Mouse (Mus musculus) cortical plate, adult 2 months (tissue): ENCODE data around the gene Sema6d. TPM values are rescaled to one million over a fixed set of nuclear protein-coding genes. Genes with fewer than 3 reads are reported as not detected.
A peak's percentile ranks its signal among the peaks of the same experiment; 100 is the strongest.

ENCODE experiments used
- H3K27ac ChIP-seq: fragments of 200-500 bp; 2 replicates; pipeline ENCODE4 v1.5.1; 2012; ENCODE audit warnings: low read length, control low read depth, inconsistent platforms; ENCODE audit not compliant: insufficient read depth
- H3K4me1 ChIP-seq: fragments of 200-500 bp; 2 replicates; pipeline ENCODE4 v1.6.1; 2011; ENCODE audit warnings: low read length; ENCODE audit not compliant: control insufficient read depth, insufficient read depth
- H3K4me3 ChIP-seq: fragments of 200-500 bp; 2 replicates; pipeline ENCODE4 v1.5.1; 2011; ENCODE audit warnings: mild to moderate bottlenecking, low read length, control low read depth; ENCODE audit not compliant: insufficient read depth
- CTCF ChIP-seq: fragments of 200-500 bp; IDR thresholded peaks from 2 replicates; pipeline ENCODE4 v1.5.1; 2011; ENCODE audit warnings: mild to moderate bottlenecking, control low read depth, low read length; ENCODE audit not compliant: insufficient read depth; ENCODE audit errors: extremely low read depth
- POLR2A ChIP-seq: fragments of 200-500 bp; IDR thresholded peaks from 2 replicates; pipeline ENCODE4 v1.6.1; 2011; ENCODE audit warnings: mild to moderate bottlenecking, low read length, control low read depth; ENCODE audit not compliant: insufficient read depth; ENCODE audit errors: extremely low read depth
- polyA plus RNA-seq: library from polyadenylated mRNA; depleted of rRNA; stranded (reverse); fragments of >200 nt; gene quantifications from 2 replicates; pipeline ENCODE4 v1.2.3, GENCODE M21; 2012; rRNA removed

Sema6d gene
- polyA plus RNA-seq: 26.2 and 26.9 TPM in 2 replicates

GRCm38 (mm10) chr2:124089813-124090230 is at the start of gene Sema6d:
Gene Sema6d (plus strand): TSS chr2:124089969.
- TF ChIP-seq CTCF: no peak
- TF ChIP-seq POLR2A: no peak
- H3K4me3 ChIP-seq: peak within 1 kb of the TSS; percentile 83
- H3K27ac ChIP-seq: peak within 1 kb of the TSS; percentile 78
- no peaks in the 10 kb centered on the region for H3K4me1 ChIP-seq

DNA sequence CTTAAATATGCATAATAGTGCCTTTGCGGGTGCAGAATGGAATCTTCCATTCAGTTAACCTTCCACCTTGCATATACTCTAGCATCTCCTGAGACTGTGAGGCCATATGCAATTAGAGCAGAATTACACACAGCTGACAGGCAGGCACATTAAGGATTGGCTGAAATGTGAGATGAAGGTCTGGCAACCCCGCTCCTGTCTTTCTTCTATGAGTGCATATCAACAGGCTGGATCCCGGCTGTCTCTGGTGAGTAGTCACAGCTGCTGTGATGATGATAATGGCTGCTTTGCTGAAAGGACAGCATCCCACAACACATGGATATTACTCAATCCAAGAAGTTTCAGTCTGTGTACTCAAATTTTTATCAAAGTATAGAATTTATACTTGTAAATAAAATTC is 29.9 kb upstream of the Sema6d start:
- H3K4me3 ChIP-seq: no peak overlapping the region
- H3K27ac ChIP-seq: no peak overlapping the region
- TF ChIP-seq CTCF (no peak), POLR2A (no peak)
- H3K4me1 ChIP-seq: no peaks in the 10 kb centered on the region

- Histone ChIP-seq H3K27ac (no peak overlapping the region), H3K4me1 (no peaks in the 10 kb centered on the region), H3K4me3 (no peak overlapping the region)
- TF ChIP-seq CTCF (no peak), POLR2A (no peak)
These were observed 21.4 kb upstream of the Sema6d start for GRCm38 (mm10) chr2:124068380-124068779.

DNA sequence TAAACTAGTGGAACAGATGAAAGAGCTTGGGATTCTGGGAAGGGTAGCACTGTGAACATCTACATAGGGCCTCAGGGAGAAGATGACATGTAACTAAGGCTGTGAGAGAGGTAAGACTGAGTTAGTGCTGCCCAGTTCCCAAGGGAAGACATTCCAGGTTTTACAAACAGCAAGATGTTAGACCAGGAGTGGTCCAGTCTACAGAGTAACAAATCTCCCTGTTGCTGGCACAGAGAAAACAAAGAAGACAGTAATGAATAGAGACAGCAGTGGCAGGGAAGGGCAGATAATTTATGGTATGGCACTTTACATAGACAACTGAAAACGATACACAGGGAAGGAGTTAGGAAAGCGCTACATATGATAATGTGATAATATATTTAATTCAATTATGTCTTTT is 19.1 kb upstream of the Sema6d start:
- H3K27ac ChIP-seq: no peak overlapping the region
- TF ChIP-seq POLR2A: no peak
- no peak for TF ChIP-seq CTCF
- no peak overlapping the region for H3K4me3 ChIP-seq
- no peaks in the 10 kb centered on the region for H3K4me1 ChIP-seq

DNA sequence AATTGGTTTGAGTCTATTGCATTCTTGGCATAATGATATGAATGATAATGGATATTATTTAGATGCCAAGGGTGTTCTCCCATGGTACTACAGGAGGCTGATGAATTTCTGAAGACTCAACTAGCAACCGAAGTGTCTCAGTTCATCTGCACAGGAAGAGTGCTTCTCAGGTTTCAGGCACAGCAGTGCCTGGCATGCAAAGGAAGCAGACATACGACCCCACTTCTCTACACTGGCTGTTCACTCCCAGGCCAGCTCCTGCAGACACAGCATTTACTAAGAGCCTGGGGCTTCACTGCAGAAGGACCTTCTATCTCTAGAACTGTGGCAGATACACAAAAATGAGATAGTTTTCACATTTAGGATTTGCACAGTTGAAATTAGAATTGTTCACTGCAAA is 18.4 kb upstream of the Sema6d start:
- H3K27ac ChIP-seq: no peak overlapping the region
- no peak overlapping the region for H3K4me3 ChIP-seq
- no peaks in the 10 kb centered on the region for H3K4me1 ChIP-seq
- TF ChIP-seq POLR2A (no peak), CTCF (no peak)

DNA sequence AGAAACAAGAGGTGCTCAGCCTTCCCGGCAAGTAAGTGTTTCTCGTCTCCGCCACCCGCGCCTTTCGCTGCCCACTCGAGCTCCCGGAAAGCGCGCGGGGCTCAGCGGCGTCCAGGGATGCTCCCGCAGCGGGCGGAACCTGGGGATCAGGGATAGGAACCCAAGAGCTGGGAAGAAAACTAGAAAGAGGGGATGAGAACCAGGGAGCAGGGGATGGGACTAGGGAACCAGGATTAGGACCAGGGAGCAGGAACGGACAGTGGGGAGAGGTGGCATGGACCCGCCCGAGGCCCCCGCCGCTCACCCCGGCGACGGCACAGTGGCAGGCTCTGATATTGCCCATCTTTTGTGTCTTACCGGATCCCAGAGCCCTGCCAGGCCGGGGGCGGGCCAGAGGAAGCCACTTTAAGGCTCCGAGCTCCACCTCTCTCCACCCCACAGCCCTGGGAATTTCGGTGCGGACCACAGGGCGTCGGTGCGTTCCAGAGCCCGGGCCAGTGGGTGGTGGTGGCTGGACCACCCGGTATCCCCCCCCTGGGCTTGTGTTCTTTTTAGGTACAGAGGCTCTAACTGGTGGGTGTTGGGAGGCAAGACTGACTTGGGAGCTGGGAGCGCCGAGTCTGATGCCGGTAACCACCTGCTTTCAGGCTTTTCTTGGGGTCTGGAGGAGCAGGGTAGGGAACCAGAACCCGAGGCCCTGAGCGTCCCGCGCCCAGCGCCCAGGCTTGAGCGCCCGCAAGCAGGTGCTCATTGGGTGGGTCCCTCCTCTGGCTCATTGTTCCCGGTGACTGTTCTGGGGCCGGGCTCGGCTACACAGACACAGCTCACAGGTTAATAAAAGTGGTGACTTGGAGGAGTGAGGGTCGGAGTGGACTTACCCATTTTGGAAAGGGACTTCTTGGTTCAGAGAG is 717 bp downstream of the Sema6d start:
- TF ChIP-seq POLR2A: no peak
- TF ChIP-seq CTCF: no peak
- Histone ChIP-seq H3K27ac (peak overlapping the region; percentile 78), H3K4me1 (no peaks in the 10 kb centered on the region), H3K4me3 (peak overlapping the region; percentile 83)

GRCm38 (mm10) chr2:124099697-124100096 is 9.9 kb downstream of the Sema6d start:
- no peaks in the 10 kb centered on the region; the same call in 1 of the 2 replicates for H3K4me1 ChIP-seq
- TF ChIP-seq POLR2A (no peak), CTCF (peak; percentile 21; the same call in 1 of the 2 replicates)
- H3K4me3 ChIP-seq: no peak overlapping the region
- no peak overlapping the region for H3K27ac ChIP-seq

DNA sequence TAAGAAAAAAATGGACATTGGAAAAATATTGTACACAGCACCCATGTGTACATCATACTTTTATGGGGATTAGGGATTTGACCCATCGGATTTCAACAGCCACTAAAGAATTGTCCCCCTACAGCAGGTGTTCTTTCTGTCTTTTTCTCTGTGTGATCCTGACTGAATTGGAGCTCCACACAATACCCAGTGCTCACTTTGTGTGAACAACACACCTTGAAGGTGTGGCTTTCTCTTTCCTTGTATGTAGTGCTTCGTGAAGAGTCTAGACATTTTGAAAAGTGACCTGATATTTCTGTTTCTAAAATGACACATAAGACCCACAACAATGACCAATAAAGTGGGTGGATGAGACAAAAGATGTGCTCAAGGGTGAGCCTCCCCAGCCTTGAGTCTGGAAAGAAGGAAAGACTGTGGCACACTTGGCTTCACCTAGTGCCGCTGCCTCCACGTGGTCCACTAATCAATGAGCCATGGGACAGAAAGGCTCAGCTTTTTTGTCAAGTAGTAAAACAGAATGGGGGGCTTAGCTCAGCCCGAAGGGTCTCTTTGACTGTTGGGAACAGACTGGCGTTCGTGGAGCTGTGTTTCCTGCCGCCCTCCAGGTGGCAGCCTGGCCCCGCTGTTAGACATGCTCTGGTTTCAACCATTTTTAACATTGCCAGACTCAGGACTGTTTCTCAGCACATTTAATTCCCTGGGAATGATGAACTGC is 10.9 kb downstream of the Sema6d start:
- TF ChIP-seq CTCF (peak; percentile 83), POLR2A (no peak)
- H3K4me1 ChIP-seq: no peaks in the 10 kb centered on the region; the same call in 1 of the 2 replicates
- H3K27ac ChIP-seq: no peak overlapping the region
- H3K4me3 ChIP-seq: no peak overlapping the region

DNA sequence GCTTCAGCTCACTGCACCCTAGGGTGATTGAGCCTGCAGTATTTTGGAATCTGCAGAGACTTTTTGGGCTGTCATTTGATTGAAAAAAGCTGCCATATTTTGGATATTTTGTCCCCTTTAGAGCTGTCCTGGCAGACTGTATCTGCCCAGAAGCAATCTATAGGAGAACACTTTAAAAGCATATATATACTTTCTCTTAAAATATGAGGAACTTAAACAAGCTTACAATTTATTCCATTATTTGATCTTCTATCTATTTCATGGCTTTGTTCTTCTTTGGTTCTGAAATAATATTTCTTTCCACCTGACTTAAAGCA is 11.4 kb downstream of the Sema6d start:
- H3K27ac ChIP-seq: no peak overlapping the region

GRCm38 (mm10) chr2:124101580-124101979 is 11.8 kb downstream of the Sema6d start:
- H3K4me3 ChIP-seq: no peak overlapping the region
- H3K4me1 ChIP-seq: no peaks in the 10 kb centered on the region; the same call in 1 of the 2 replicates
- TF ChIP-seq CTCF: no peak
- no peak for TF ChIP-seq POLR2A
- H3K27ac ChIP-seq: no peak overlapping the region

More for the DNA sequence above, 11.4 kb downstream of the Sema6d start:
- Histone ChIP-seq H3K4me1 (no peaks in the 10 kb centered on the region; the same call in 1 of the 2 replicates), H3K4me3 (no peak overlapping the region)
- TF ChIP-seq CTCF (no peak), POLR2A (no peak)
